Mouse (Mus musculus): ENCODE measurements around the gene Gps2. TPM values are rescaled to one million over a fixed set of nuclear protein-coding genes. Genes with fewer than 3 reads are reported as not detected.

Gps2 gene
- polyA plus RNA-seq (2012; fragmentation: generic; extraction: Trizol): 10 to 100 TPM; 66.9 to 94.9 TPM

DNA sequence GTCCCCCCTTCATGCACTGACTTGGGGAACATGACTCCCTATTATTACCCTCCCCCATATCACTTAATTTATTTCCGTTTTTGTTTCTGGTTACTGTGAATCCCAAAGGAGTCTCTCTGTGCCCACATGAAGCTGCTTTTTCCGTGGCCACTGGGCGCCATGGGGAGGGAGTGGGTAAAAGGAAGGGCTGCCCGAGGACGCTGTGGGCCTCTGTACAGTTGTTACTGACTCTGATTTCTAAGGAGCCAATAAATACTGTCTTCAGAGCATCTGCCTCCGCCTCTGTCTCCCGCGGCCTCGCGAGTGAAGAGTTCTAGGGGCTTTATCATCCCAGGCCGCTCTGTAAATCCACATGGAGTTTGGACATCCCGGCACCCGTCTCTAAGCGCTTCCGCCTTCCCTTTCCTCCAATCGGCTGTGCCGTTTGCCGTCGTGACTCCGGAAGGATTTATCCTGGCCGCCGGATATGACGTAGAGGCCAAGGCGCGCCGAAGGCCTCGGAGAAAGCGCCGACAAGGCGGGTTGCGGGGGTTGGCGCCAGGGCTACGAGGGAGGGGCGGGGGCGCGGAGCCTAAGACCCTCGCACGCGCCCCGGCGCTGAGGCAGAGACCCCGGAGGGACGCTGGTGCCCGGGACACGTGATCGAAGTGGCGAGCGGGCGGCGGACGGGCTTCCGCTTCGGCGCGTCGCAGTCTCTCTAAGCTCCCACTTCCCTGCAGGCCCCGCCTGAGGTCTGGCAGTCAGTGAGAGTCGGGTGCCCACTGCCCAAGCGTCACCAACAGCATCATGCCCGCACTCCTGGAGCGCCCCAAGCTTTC, at the start of gene Gps2:
Gene Gps2, plus strand, starts transcription at position 335 of the 818 bp plus-strand sequence.

DNA sequence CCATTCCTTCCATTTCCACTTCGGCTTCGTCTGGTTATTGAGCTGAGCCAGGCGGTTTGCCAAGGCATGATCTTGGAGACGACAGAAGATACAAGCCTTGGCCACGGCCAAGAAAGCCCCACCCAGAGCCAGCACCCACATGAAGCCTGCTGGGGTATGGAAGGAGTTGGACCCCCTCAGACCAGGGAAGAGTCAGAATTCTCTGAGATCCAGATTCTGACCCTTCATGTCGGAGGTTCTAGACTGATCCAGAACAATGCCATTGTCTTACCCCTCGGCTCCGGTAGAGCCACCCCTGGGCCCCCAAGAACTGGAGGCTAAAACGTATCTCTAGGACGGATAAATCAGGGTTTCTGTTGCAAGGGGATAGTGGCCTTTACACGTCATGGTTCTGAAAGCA, 35.8 kb upstream of the Gps2 start, which contains the start of gene Tmem95:
Gene Tmem95, minus strand, starts transcription at position 141 of the 400 bp plus-strand sequence.

DNA sequence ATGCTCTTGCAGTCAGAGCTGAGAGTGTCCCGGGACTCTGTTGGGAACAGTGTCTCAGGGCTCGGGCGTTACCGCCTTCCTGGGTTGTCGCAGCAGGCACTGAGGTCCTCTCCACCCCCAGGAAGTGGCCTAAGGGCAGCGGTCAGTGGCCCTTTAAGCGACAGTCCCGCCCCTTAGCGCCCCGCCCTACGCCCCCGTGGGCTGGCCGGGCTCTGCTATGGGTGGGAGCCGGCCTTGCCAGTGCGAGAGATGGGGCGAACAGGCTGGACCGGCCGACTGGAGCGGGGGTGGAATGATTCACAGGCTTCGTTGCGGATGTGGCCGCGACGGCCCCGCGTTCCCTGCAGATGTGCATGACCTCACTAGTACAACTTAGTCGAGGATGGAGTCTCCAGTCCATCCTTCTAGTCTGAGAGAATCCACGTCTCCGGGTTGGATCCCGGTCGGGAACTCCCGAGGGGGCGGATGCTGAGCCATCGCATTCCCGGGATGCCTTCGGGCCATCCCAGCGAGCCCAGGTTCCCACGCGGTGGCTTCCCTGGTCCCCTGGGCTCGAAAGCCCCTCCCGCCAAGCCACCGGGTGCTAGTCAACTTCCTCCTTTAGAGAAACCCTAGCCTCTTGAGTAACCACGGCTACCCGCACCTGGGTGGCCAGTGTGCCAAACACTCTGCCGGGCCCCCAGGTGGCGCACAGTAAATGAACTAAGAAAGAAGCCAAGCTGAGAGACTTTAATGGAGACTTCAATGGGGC, 32.7 kb upstream of the Gps2 start, which contains the start of gene Kctd11:
Gene Kctd11, minus strand, starts transcription at position 554 of the 751 bp plus-strand sequence.

DNA sequence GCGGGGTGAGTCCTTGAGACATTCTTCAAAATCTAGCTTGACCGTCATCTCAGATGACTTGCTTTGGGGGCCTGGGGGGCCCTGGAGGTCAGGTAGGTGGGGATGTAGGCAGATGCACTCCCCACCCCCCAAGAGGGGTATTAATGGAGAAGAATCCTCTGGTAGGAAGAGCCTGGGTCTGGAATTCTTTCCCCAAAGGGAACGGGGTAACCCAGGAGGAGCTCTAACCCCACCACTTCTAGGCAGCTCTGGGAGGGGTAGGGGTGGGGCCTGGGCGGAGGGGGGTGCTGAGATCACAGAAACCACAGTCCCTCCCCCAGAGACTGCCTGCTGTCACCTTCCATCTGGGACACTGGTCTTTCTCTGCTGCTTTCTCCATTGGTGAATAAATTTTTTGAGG, 18.4 kb upstream of the Gps2 start, which contains the start of gene Acap1:
Gene Acap1, minus strand, starts transcription at position 249 of the 400 bp plus-strand sequence.

DNA sequence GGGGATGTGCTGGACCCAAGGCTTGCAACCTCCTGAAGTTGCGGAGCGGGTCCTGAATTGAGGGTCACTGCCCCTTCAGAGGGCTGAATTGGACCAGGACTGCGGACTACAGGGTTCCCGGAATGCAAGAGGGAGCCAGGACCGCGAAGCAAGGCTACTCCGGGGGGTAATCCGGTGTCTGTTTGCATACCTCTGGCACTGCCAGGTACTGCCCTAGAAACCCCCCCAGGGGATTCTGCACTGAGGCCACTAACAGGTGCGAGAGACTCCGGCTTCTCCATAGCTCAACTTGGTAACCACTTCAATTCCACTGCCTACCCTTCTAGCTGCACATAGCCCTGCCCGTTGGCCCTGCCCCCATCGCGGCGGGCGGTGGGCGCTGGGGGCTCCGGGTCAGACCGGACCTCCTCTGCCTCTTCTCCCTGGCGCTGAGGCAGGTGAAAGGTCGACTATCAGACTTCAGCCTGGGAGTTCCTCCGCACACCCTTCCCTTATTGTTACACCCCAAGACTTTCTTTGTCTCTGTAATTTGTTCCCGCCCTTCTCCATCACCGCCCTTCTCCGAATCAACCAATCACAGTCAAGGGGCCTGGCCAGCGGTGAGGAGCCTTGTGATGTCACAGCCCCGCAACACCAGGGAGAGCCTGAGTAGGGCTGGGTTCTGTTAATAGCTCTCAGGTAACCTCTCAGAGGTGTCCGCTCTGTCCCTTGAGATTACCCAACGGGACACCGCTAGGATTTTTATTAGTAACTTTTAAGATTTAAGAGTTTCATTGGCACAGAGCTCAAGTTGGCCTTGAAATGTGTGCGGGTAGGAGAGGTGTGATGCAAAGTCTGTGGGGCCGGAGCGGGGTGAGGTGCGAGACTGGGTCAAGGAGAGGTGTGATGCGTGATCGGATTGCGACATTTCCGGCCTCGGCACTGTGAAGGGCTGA, 12.9 kb upstream of the Gps2 start, which contains the start of the genes 2810408A11Rik and Neurl4:
Gene 2810408A11Rik, minus strand, starts transcription at position 517 of the 935 bp plus-strand sequence.
Gene Neurl4, plus strand, starts transcription at position 602 of the 935 bp plus-strand sequence.

DNA sequence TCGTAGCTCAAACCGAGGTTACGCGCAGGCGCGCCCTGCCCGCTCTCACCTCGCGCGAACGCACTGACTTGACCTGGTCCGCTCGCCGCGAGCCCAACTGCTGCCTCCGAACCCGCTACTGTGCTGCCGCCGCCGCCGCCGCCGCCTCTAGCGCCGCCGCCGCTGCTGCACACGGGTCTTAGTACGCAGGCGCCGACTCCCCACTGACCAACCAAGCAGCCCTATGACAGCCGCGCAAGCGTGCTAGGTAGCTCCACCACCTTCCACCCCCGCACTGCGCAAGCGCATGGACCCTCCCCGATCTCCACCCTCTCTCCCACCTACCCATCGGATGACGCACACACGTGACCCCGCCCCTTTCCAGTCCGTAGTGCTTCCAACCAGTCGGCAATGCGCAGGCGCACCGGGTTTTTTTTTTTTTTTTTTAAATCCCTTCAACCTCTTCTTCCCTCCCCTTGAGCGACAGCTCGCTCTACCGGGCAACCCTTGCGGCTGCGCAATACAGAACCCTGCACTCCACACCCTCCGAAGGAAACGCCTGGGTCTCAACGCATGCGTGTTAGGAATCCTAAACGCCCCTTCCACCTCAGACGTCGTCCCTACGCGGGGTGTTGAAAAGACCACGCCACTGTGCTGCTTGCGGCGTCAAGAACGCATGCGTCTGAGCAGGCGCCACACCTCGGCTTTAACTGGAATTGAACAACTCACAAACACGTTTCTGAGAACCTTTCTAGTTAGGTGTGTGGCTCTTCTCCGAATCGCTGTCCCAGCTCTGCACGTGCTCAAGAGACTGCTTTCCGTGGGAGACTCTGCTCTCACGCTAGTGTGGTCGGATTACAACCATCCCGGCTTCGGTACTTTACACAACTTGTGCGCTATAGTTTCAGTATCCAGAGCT, 7.7 kb downstream of the Gps2 start, which contains the start of gene Eif5a:
Gene Eif5a, minus strand, starts transcription at position 845 of the 898 bp plus-strand sequence.

DNA sequence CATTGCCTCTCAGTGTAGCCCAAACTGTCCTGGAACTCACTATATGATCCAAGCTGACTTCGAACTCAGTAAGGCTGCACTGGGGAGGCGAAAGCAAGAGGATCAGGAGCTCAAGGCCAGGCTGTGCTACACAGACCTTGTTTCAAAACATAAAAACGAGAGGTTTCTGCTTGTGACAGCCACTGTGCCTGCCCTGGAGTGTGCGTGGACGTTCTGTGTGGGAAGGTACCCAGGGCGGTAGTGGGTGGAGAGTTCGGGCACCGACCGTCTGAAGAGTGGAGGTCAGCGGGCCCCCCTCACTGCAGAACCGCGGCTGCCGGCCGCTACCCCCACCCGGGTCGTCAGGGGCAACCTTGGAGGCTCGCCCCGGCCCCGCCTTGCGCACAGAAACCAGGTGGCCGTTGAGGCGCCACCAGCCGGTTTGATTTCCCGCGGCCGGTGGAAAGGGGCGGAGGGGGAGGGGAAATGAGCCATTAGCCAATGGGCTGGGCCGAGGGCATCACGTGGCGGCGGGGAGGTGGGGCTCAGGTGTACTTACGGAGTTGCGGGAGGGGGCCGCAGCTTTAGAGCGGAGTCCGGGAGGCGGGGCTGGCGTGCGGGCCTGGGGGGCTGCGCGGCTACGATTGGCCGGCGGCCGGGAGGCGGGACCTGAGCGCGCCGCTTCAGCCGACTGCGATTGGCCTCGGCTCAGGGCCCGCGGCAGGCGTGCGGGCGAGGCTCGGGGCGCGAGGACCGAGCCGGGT, 21.6 kb downstream of the Gps2 start, which contains the start of gene Ybx2:
Gene Ybx2, plus strand, starts transcription at position 660 of the 743 bp plus-strand sequence.

DNA sequence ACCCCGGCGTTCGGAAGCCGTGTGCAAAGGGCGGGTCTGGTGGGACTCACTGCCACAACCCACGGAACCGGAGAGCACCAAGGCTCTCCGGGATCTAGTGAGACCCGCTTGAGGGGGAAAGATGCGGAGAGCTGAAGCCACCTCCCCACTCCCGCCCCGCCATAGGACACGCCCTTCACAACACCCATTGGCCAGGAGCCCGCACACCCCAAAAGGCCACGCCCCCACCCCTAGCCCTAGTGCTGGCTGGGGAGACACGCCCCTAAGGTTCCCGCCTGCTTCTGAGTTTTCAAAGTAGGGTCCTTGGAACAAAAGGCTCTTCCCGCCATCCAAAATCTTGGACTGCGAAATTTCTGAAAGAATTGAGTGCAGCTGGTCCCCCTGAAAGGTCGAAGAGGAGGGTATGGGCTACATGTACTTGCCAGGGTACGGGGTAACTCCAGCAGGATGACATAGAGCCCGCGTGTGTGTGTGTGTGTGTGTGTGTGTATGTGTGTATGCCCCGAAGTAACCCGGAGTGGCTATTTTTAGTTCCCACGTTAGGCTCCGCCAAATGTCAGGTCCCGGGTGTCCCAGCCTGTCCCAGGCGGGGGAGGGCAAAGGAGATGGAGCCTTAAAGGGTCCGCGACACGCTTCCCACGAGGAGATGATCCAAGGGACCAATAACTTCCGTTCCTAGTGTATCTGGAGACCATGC, 34.5 kb downstream of the Gps2 start, which contains the start of gene Slc2a4:
Gene Slc2a4, minus strand, starts transcription at position 123 of the 697 bp plus-strand sequence.

DNA sequence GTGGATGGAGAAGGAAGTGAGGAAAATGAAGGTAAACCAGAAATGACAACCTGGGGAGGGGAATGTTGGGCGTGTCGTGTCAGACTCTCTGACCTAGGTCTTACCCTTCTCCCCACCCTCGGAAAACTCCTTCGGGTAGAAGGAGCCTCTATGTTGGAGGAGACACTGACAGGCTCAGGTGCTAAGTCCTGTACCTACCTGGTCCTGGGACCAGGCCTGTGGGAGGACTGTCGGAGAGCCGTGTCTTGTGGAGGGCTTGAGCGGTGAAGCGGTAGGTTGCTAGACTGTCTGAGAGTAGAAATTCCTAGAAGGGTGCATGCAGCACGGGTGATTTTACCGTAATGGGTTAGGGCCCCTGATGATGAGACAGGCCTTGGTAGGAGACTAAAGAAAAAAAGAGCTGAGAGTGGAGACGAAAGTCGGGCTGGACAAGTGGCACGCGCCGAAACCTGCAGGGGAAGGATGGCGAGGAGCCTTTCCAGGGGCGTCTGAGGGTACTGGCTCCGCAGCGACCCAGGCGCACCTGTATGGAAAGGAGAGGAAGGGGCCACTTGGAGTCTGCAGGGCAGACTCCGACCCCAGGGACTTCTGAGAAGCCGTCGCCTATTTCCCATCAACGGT, 51.1 kb downstream of the Gps2 start, which contains the start of gene Cldn7:
Gene Cldn7, plus strand, starts transcription at position 130 of the 621 bp plus-strand sequence.

Other genes starting within 250 kb of the Gps2 start
- 1 to 10 TPM; 1.8 to 3.0 TPM for gene Cd68, start 247.7 kb upstream of the Gps2 start, polyA plus RNA-seq (2012; fragmentation: generic; extraction: Trizol)
- 100 to 1,000 TPM; 336 to 467 TPM for gene Eif4a1, start 241.5 kb upstream of the Gps2 start, polyA plus RNA-seq (2012; fragmentation: generic; extraction: Trizol)
- 10 to 100 TPM; 51.2 to 71.3 TPM for gene Senp3, start 231.8 kb upstream of the Gps2 start, polyA plus RNA-seq (2012; fragmentation: generic; extraction: Trizol)
- 1 to 10 TPM; 1.1 to 6.9 TPM for gene Tnfsf13, start 228.1 kb upstream of the Gps2 start, polyA plus RNA-seq (2012; fragmentation: generic; extraction: Trizol)
- 100 to 1,000 TPM in 1 of 2 experiments, 10 to 100 TPM in 1; 34.3 to 119 TPM for gene Tnfsf12, start 218.0 kb upstream of the Gps2 start, polyA plus RNA-seq (2012; fragmentation: generic; extraction: Trizol)
- gene Tnfsfm13, start 217.8 kb upstream of the Gps2 start, polyA plus RNA-seq (2012; fragmentation: generic; extraction: Trizol): 10 to 100 TPM in 1 of 2 experiments, 1 to 10 TPM in 1; 6.4 to 30.3 TPM
- gene Polr2a, start 155.3 kb upstream of the Gps2 start, polyA plus RNA-seq (2012; fragmentation: generic; extraction: Trizol): 100 to 1,000 TPM in 1 of 2 experiments, 10 to 100 TPM in 1; 42.8 to 126 TPM
- gene Slc35g3, start 151.9 kb upstream of the Gps2 start, polyA plus RNA-seq (2012; fragmentation: generic; extraction: Trizol): under 1 TPM in 1 of 2 experiments, not detected in 1; 0.26 TPM
- 10 to 100 TPM in 1 of 2 experiments, 1 to 10 TPM in 1; 1.2 to 14.4 TPM for gene Zbtb4, start 148.0 kb upstream of the Gps2 start, polyA plus RNA-seq (2012; fragmentation: generic; extraction: Trizol)
- under 1 TPM; 0.63 to 0.89 TPM for gene Chrnb1, start 117.9 kb upstream of the Gps2 start, polyA plus RNA-seq (2012; fragmentation: generic; extraction: Trizol)
- gene Fgf11, start 112.0 kb upstream of the Gps2 start, polyA plus RNA-seq (2012; fragmentation: generic; extraction: Trizol): under 1 TPM; 0.01 to 0.31 TPM
- under 1 TPM; 0.01 to 0.05 TPM for gene Tmem102, start 108.3 kb upstream of the Gps2 start, polyA plus RNA-seq (2012; fragmentation: generic; extraction: Trizol)
- gene Gm39566, start 98.6 kb upstream of the Gps2 start, polyA plus RNA-seq (2012; fragmentation: generic; extraction: Trizol): not detected
- gene Spem2, start 95.4 kb upstream of the Gps2 start, polyA plus RNA-seq (2012; fragmentation: generic; extraction: Trizol): not detected
- under 1 TPM; 0.02 to 0.07 TPM for gene Spem1, start 91.7 kb upstream of the Gps2 start, polyA plus RNA-seq (2012; fragmentation: generic; extraction: Trizol)
- gene Nlgn2, start 76.1 kb upstream of the Gps2 start, polyA plus RNA-seq (2012; fragmentation: generic; extraction: Trizol): 10 to 100 TPM in 1 of 2 experiments, 1 to 10 TPM in 1; 4.3 to 49.8 TPM
- 100 to 1,000 TPM; 452 to 473 TPM for gene Tmem256, start 75.4 kb upstream of the Gps2 start, polyA plus RNA-seq (2012; fragmentation: generic; extraction: Trizol)
- 100 to 1,000 TPM in 1 of 2 experiments, 10 to 100 TPM in 1; 45.7 to 171 TPM for gene Plscr3, start 67.5 kb upstream of the Gps2 start, polyA plus RNA-seq (2012; fragmentation: generic; extraction: Trizol)
- not detected for gene Tnk1, start 55.2 kb upstream of the Gps2 start, polyA plus RNA-seq (2012; fragmentation: generic; extraction: Trizol)
- not detected for gene Tmem95, start 35.9 kb upstream of the Gps2 start, polyA plus RNA-seq (2012; fragmentation: generic; extraction: Trizol)
- gene Kctd11, start 32.5 kb upstream of the Gps2 start, polyA plus RNA-seq (2012; fragmentation: generic; extraction: Trizol): 10 to 100 TPM in 1 of 2 experiments, 1 to 10 TPM in 1; 5.0 to 12.3 TPM
- under 1 TPM; 0.04 to 0.07 TPM for gene Acap1, start 18.3 kb upstream of the Gps2 start, polyA plus RNA-seq (2012; fragmentation: generic; extraction: Trizol)
- gene 2810408A11Rik, start 12.9 kb upstream of the Gps2 start, polyA plus RNA-seq (2012; fragmentation: generic; extraction: Trizol): 1 to 10 TPM; 1.6 to 9.9 TPM
- 10 to 100 TPM; 13.1 to 24.7 TPM for gene Neurl4, start 12.8 kb upstream of the Gps2 start, polyA plus RNA-seq (2012; fragmentation: generic; extraction: Trizol)
- gene Eif5a, start 8.1 kb downstream of the Gps2 start, polyA plus RNA-seq (2012; fragmentation: generic; extraction: Trizol): 1,000 to 10,000 TPM in 1 of 2 experiments, 100 to 1,000 TPM in 1; 812 to 3,163 TPM
- under 1 TPM in 1 of 2 experiments, not detected in 1; 0.13 TPM for gene Ybx2, start 21.9 kb downstream of the Gps2 start, polyA plus RNA-seq (2012; fragmentation: generic; extraction: Trizol)
- gene Slc2a4, start 34.3 kb downstream of the Gps2 start, polyA plus RNA-seq (2012; fragmentation: generic; extraction: Trizol): under 1 TPM; 0.02 to 0.39 TPM
- gene Cldn7, start 50.9 kb downstream of the Gps2 start, polyA plus RNA-seq (2012; fragmentation: generic; extraction: Trizol): under 1 TPM in 1 of 2 experiments, not detected in 1; 0.15 TPM
- 100 to 1,000 TPM; 189 to 229 TPM for gene Ctdnep1, start 67.3 kb downstream of the Gps2 start, polyA plus RNA-seq (2012; fragmentation: generic; extraction: Trizol)
- gene Elp5, start 68.6 kb downstream of the Gps2 start, polyA plus RNA-seq (2012; fragmentation: generic; extraction: Trizol): 100 to 1,000 TPM in 1 of 2 experiments, 10 to 100 TPM in 1; 93.9 to 141 TPM
- 100 to 1,000 TPM; 710 to 827 TPM for gene Gabarap, start 77.3 kb downstream of the Gps2 start, polyA plus RNA-seq (2012; fragmentation: generic; extraction: Trizol)
- 10 to 100 TPM; 66.5 to 68.8 TPM for gene Phf23, start 81.9 kb downstream of the Gps2 start, polyA plus RNA-seq (2012; fragmentation: generic; extraction: Trizol)
- 10 to 100 TPM; 22.0 to 49.6 TPM for gene Dvl2, start 86.7 kb downstream of the Gps2 start, polyA plus RNA-seq (2012; fragmentation: generic; extraction: Trizol)
- gene Acadvl, start 101.5 kb downstream of the Gps2 start, polyA plus RNA-seq (2012; fragmentation: generic; extraction: Trizol): 100 to 1,000 TPM; 121 to 196 TPM
- gene Dlg4, start 103.1 kb downstream of the Gps2 start, polyA plus RNA-seq (2012; fragmentation: generic; extraction: Trizol): 10 to 100 TPM; 12.9 to 43.6 TPM
- gene Asgr1, start 140.2 kb downstream of the Gps2 start, polyA plus RNA-seq (2012; fragmentation: generic; extraction: Trizol): 1 to 10 TPM; 1.2 to 4.9 TPM
- under 1 TPM; 0.04 to 0.12 TPM for gene Asgr2, start 178.8 kb downstream of the Gps2 start, polyA plus RNA-seq (2012; fragmentation: generic; extraction: Trizol)
- under 1 TPM in 1 of 2 experiments, not detected in 1; 0.01 TPM for gene Mgl2, start 216.4 kb downstream of the Gps2 start, polyA plus RNA-seq (2012; fragmentation: generic; extraction: Trizol)
- gene Clec10a, start 242.3 kb downstream of the Gps2 start, polyA plus RNA-seq (2012; fragmentation: generic; extraction: Trizol): under 1 TPM; 0.24 to 0.35 TPM